Mouse (Mus musculus): ENCODE measurements around the gene Sbno2. TPM values are rescaled to one million over a fixed set of nuclear protein-coding genes. Genes with fewer than 3 reads are reported as not detected.

The Sbno2 gene
- total and polyA plus RNA-seq, 3 experiments = 9.7 to 24.2 (median 22.6) TPM

- Histone ChIP-seq H3K79me2 (replicated peaks; ENCODE audit: control insufficient read depth, extremely low read depth, insufficient read depth, poor library complexity, severe bottlenecking) (no peaks in the 10 kb centered on the region), H3K9ac (ENCODE audit: insufficient read depth, low read depth) (no peak overlapping the region), H3K27me3 (replicated peaks) (no peaks in the 10 kb centered on the region), H3K36me3 (replicated peaks in 1 of 2; ENCODE audit: control insufficient read depth in 1 of 2, insufficient read depth in 1 of 2, low read length in 1 of 2) (peaks cover 36 to 71% of the 10 kb centered on the region in 2 experiments), H3K4me3 (replicated peaks in 1 of 3; ENCODE audit: low read depth in 2 of 3, low read length in 2 of 3, poor library complexity in 1 of 3) (no peak overlapping the region), H3K27ac (ENCODE audit: insufficient read depth, low read depth) (peak overlapping the region; percentile 62), H3K9me3 (replicated peaks; ENCODE audit: low read length) (no peaks in the 10 kb centered on the region), H3K4me1 (ENCODE audit: control insufficient read depth in 1 of 2, insufficient read depth in 2 of 2) (peaks cover 47 to 86% of the 10 kb centered on the region in 2 experiments), H3K4me2 (ENCODE audit: insufficient read depth, low read depth, poor library complexity, severe bottlenecking) (no peak overlapping the region)
- TF ChIP-seq TBP (conservative IDR thresholded peaks at IDR 0.05; ENCODE audit: low read depth, low read length) (no peak), SIN3A (IDR thresholded peaks at IDR 0.05; ENCODE audit: low read length) (no peak), CHD1 (IDR thresholded peaks at IDR 0.05; ENCODE audit: low read depth, low read length) (no peak), GABPA (IDR thresholded peaks at IDR 0.05; ENCODE audit: insufficient replicate concordance, low read depth, low read length) (no peak), NELFE (IDR thresholded peaks at IDR 0.05; ENCODE audit: low read depth, low read length) (no peak), USF2 (conservative IDR thresholded peaks at IDR 0.05; ENCODE audit: low read depth, low read length) (no peak), MXI1 (IDR thresholded peaks at IDR 0.05; ENCODE audit: low read depth, low read length) (no peak), POLR2AphosphoS2 (IDR thresholded peaks at IDR 0.05; ENCODE audit: low read depth, low read length) (no peak)
- DNase-seq (ENCODE audit: extremely low read depth) = no peak
- dilution Hi-C loops (cut with MboI; ENCODE audit: extremely low pct_ligation_motif_present, extremely low pct_unique_long_range_greater_than_20kb, low sequenced_read_pairs) = no loop called here
- in situ Hi-C loops (cut with MboI; ENCODE audit: low pct_ligation_motif_present, low pct_unique_long_range_greater_than_20kb, low sequenced_read_pairs) = no loop called here
These were observed 29.0 kb downstream of the Sbno2 start for GRCm38 (mm10) chr10:80076386-80076785.

GRCm38 (mm10) chr10:80075924-80076323, 29.4 kb downstream of the Sbno2 start:
- H3K4me2 ChIP-seq (ENCODE audit: insufficient read depth, low read depth, poor library complexity, severe bottlenecking) = peak overlapping the region; percentile 46; the same call in 1 of the 2 replicates
- no peaks in the 10 kb centered on the region for H3K9me3 ChIP-seq (replicated peaks; ENCODE audit: low read length)
- peaks cover 44 to 83% of the 10 kb centered on the region in 2 experiments for H3K4me1 ChIP-seq (ENCODE audit: control insufficient read depth in 1 of 2, insufficient read depth in 2 of 2)
- peak overlapping the region; percentile 62 for H3K27ac ChIP-seq (ENCODE audit: insufficient read depth, low read depth)
- no peak for DNase-seq (ENCODE audit: extremely low read depth)
- in situ Hi-C loops (cut with MboI; ENCODE audit: low pct_ligation_motif_present, low pct_unique_long_range_greater_than_20kb, low sequenced_read_pairs) (no loop called here), dilution Hi-C loops (cut with MboI; ENCODE audit: extremely low pct_ligation_motif_present, extremely low pct_unique_long_range_greater_than_20kb, low sequenced_read_pairs) (no loop called here)
- H3K27me3 ChIP-seq (replicated peaks) = no peaks in the 10 kb centered on the region
- peaks cover 32 to 71% of the 10 kb centered on the region in 2 experiments for H3K36me3 ChIP-seq (replicated peaks in 1 of 2; ENCODE audit: control insufficient read depth in 1 of 2, insufficient read depth in 1 of 2, low read length in 1 of 2)
- TF ChIP-seq RCOR1 (conservative IDR thresholded peaks at IDR 0.05; ENCODE audit: low read depth, low read length) (no peak), MYC (IDR thresholded peaks at IDR 0.05; ENCODE audit: low read depth, low read length) (no peak), ZMIZ1 (IDR thresholded peaks at IDR 0.05; ENCODE audit: low read depth, low read length) (no peak), MAFK (IDR thresholded peaks at IDR 0.05; ENCODE audit: insufficient replicate concordance, low read length) (no peak), E2F4 (IDR thresholded peaks at IDR 0.05; ENCODE audit: insufficient replicate concordance, low read depth, low read length) (no peak), MEF2A (IDR thresholded peaks at IDR 0.05; ENCODE audit: borderline replicate concordance, low read depth, low read length) (no peak), ELF1 (IDR thresholded peaks at IDR 0.05; ENCODE audit: low read depth, low read length) (no peak), POLR2A (IDR thresholded peaks at IDR 0.05; ENCODE audit: low read depth, low read length) (no peak), RAD21 (IDR thresholded peaks at IDR 0.05; ENCODE audit: low read depth, low read length) (no peak), MAX (IDR thresholded peaks at IDR 0.05; ENCODE audit: low read length) (no peak)
- peak overlapping the region; percentile 15 for H3K9ac ChIP-seq (ENCODE audit: insufficient read depth, low read depth)
- H3K4me3 ChIP-seq (replicated peaks in 1 of 3; ENCODE audit: low read depth in 2 of 3, low read length in 2 of 3, poor library complexity in 1 of 3) = peak overlapping the region in 1 of 3 experiments; percentile 4
- H3K79me2 ChIP-seq (replicated peaks; ENCODE audit: control insufficient read depth, extremely low read depth, insufficient read depth, poor library complexity, severe bottlenecking) = no peaks in the 10 kb centered on the region

Data from CH12.LX (cell line).